Mouse (Mus musculus): ENCODE data around the gene Ywhag. TPM values are rescaled to one million over a fixed set of nuclear protein-coding genes. Genes with fewer than 3 reads are reported as not detected.
A peak's percentile ranks its signal among the peaks of the same experiment; 100 is the strongest.

Ywhag gene
- total RNA-seq, 2 experiments from 2014 or later, result 88.3 to 124 TPM

DNA sequence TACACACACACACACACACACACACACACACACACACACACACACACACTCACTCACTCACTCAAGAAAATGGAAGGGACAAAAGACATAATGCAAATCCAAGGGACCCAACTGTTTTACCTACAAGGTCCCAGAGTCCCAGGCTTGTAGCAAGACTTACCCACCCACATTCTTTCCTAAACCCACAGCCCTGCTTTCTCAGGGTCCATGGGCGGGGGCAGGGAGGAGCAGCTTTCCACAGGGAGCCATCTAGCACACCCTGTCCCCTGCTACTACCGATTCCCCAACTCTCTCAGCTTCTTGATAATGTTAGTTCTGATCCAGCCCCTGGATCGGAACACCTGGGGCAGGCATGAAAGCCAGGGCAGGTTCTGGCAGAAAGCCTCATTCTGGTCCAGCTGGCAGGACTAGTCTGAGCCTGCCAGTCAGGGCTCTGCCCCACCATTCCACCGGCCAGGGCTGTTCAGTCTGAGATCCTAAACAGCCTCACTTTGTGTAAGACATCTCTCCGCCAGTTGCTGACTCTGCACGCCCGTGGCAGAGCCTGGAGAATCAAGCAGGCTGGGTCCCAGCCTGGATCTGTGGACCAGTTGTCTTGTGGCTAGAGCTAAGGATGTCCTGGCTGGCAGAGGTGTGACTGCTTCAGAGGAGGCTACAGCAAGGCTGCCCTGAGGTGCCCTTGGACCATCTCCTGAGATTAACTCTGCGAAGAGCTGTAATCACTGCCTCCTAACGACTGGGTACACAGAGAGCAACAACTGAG lies 41.6 kb downstream of the Ywhag start:
- no peak for ATAC-seq (replicated peaks; ENCODE audit: poor library complexity)

GRCm38 (mm10) chr5:135890920-135891319 lies 43.5 kb downstream of the Ywhag start:
- ATAC-seq (replicated peaks; ENCODE audit: poor library complexity), result no peak

DNA sequence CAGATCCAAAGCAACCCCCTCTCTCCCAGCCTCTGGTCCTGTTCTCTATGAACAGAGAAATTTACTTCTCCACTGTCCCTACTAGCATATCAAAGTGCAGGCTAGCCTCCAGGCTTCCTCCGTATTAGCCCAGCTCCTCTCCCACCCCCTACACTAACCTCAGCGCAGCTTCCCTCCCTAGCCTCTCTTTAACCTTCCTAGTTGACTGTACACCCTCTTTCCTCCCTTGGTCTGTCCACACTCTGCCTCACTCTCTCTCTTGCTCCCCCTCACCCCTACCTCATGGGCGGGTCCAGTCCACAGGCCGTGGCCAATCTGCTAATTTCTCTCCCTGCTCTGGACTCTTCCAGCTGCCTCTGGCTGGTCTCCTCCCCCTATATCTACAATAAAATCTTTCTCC lies 44.1 kb downstream of the Ywhag start:
- ATAC-seq (replicated peaks; ENCODE audit: poor library complexity), result no peak

DNA sequence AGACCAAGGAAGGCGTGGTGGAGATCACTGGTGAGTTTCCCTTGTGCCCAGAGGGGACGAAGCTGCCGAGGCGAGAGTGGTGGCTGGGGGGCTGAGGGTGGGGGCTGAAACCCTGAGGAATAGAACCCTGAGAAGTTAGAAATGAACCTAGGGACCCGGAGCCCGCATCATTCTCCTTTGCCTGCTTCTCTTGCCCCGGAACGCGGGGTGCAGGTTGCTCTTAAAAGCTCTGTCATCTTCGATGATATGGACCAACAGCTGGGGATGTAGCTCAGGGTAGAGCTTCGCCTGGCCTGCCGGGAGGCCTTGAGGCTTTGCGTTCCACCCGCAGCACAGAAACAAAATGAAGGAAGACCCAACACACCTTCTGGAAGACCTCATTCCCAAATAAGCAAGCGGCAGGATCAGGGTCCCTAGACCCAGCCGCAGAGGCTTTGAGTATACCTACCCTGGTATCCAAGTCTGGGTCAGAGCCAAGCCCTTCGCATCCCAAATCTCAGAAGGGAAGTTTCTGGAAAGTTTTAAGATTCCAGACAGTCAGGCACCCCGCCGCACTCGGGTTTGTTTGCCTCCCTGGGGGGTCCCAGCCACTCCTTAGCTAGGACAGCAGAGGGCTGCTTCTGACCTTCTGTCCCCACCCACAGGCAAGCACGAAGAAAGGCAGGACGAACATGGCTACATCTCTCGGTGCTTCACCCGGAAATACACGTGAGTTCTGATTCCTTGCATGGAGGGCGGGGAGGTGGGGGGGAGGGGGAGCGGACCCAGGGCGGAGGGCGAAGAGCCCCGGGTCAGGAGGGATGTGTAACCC lies 45.8 kb downstream of the Ywhag start:
- ATAC-seq (replicated peaks; ENCODE audit: poor library complexity), result no peak

- peak; percentile 31 for ATAC-seq (replicated peaks; ENCODE audit: poor library complexity)
Observed at GRCm38 (mm10) chr5:135887675-135888102, 46.7 kb downstream of the Ywhag start, which contains the start of gene Hspb1. Hspb1 (plus strand) TSS chr5:135887919.

- ATAC-seq (replicated peaks; ENCODE audit: poor library complexity), result no peak
Observed at GRCm38 (mm10) chr5:135884641-135885040, 49.8 kb downstream of the Ywhag start.

GRCm38 (mm10) chr5:135879449-135880158 lies 54.8 kb downstream of the Ywhag start:
- ATAC-seq (replicated peaks; ENCODE audit: poor library complexity), result peak; percentile 93

DNA sequence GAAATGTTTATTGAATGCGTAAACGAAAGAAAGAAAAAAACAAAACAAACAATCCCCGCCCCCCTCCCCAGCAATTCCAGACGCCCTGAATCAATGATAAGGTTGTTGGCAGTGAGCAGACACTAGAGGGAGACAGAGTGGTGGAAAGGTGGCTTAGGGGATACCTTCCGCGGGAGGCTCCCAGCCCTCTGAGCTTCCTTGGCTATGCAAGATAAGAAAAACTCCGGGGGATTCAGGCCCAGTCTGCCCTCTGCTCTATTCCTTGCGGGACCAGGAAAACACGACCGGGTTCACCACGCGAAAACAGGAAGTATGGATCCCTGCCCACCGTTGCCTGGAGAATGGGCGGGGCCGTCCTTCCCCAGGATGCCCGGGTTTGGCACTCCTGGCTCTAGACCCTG lies 56.6 kb downstream of the Ywhag start:
- ATAC-seq (replicated peaks; ENCODE audit: poor library complexity), result peak; percentile 73

DNA sequence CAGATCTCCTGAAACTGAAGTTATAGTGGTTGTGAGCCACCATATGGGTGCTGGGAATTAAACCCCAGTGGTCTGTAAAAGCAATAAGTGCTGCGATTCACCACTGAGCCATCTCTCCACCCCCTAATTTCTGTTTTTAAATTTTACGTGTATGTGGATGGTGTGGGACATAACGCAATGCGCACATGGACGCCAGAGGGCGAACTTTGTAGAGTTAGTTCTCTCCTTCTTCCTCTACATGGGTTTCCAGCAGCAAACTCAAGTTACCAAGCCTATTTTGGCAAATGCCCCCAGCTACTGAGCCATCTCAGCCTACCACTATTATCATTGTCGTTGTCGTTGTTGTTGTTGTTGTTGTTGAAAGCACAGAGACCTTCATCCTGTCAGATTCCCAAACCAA lies 57.2 kb downstream of the Ywhag start:
- ATAC-seq (replicated peaks; ENCODE audit: poor library complexity), result peak; percentile 60

- ATAC-seq (replicated peaks; ENCODE audit: poor library complexity), result no peak
Observed at GRCm38 (mm10) chr5:135873753-135874152, 60.7 kb downstream of the Ywhag start.

- ATAC-seq (replicated peaks; ENCODE audit: poor library complexity), result peak; percentile 30; the same call in 1 of the 2 replicates
Observed at GRCm38 (mm10) chr5:135872996-135873395, 61.4 kb downstream of the Ywhag start.

DNA sequence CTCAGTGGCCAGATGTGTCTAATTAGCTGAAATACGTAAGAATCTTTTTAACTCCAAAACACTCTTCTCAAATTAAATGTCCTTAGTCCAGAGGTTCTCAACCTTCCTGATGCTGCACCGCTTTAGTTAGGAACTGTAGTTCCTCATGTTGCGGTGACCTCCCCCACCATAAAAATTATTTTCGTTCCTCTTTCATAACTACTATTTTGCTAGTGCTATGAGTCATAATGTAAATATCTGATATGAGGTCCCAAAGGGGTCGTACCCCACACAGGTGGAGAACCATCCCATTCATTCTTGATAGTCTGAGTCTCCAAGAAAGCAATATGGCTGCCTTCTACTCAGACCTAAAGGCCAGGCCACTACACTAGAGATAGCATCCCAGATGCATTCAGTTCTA lies 63.9 kb downstream of the Ywhag start:
- ATAC-seq (replicated peaks; ENCODE audit: poor library complexity), result peak; percentile 20; the same call in 1 of the 2 replicates

- no peak for ATAC-seq (replicated peaks; ENCODE audit: poor library complexity)
Observed at GRCm38 (mm10) chr5:135869661-135870423, 64.6 kb downstream of the Ywhag start.

- no peak for ATAC-seq (replicated peaks; ENCODE audit: poor library complexity)
Observed at GRCm38 (mm10) chr5:135868653-135869052, 65.8 kb downstream of the Ywhag start.

DNA sequence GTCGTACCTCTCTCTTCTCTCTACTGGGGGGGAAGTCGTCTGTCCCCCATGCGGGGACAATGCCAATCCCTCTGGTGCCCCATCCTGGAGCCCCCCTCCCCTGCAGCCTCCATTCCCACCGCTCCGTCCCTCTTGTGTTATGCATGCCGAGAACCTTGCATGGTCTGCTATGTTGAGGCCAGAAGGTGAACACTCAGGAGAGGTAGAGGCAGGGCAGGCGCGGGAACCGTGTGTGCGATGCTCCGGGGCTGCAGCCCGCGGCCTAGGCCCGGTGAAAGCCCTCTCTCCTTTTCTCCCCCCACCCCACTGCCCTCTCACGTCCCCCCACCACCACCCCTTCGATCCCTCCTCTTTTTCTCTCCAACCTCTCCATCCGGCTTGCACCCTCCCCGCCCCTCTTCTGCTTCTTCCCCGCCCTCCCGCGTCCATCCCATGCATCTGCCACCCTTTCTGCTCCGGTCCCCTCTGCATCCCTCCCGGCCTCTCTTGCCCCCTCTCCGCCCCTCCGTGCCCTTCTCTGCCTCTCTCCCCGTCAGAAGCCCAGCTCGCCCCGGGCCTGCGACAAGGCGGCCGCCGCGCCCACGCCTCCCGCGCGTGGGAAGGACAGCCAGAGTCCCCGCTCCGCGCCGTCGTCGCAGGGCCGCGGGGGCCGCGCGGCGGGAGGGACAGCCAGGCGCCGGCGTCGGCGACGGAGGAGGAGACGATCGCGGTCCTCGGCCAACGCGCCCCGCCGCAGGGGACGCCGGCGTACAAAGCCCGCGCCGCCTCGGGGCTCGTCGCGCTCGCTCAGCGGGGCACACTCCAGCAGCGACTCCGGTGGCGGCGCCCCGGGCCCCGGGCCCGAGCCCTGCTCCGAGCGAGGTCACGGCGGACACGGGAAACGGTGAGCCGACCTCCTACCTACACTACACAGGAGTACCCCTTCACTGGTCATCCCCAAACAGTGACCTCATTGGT lies 66.5 kb downstream of the Ywhag start:
- ATAC-seq (replicated peaks; ENCODE audit: poor library complexity), result no peak

- no peak for ATAC-seq (replicated peaks; ENCODE audit: poor library complexity)
Observed at GRCm38 (mm10) chr5:135866662-135867061, 67.8 kb downstream of the Ywhag start.
